Mouse (Mus musculus) cerebellum, adult 2 months (tissue): ENCODE data around the gene Vps16.

Source experiments
- CTCF ChIP-seq: fragments of 200-500 bp; IDR thresholded peaks from 2 replicates; pipeline ENCODE4 v1.5.1; 2011; ENCODE audit warnings: low read depth, mild to moderate bottlenecking, control low read depth, low read length, moderate library complexity, borderline replicate concordance; ENCODE audit not compliant: insufficient read depth
- POLR2A ChIP-seq: fragments of 200-500 bp; IDR thresholded peaks from 2 replicates; pipeline ENCODE4 v1.6.1; 2011; ENCODE audit warnings: low read length, control low read depth, borderline replicate concordance; ENCODE audit not compliant: insufficient read depth

GRCm38 (mm10) chr2:130397186-130397985 is 26.8 kb upstream of the Vps16 start, which contains the start of gene Cpxm1:
- no peak for TF ChIP-seq POLR2A
- TF ChIP-seq CTCF, result no peak
